Mouse (Mus musculus) brain, embryonic 14.5 days (tissue): ENCODE measurements at regions not wholly inside any gene's neighbourhood (a gene's known extent, or its start where the extent isn't known, plus 50 kb on each side); places are given as distances from the start of the nearest gene placed in this dataset.

Experiments used
- DNase-seq: peaks from one replicate; pipeline ENCODE4 v3.0.0-alpha.2; 2011; ENCODE audit warnings: low read depth
- CTCF ChIP-seq: fragments of 200-500 bp; IDR thresholded peaks from 2 replicates; pipeline ENCODE4 v1.5.1; 2012; ENCODE audit warnings: inconsistent platforms, mild to moderate bottlenecking, moderate library complexity, borderline replicate concordance; ENCODE audit not compliant: insufficient read depth, insufficient read length; ENCODE audit errors: extremely low read depth
- POLR2A ChIP-seq: fragments of 200-500 bp; IDR thresholded peaks from 2 replicates; pipeline ENCODE4 v1.6.1; 2012; ENCODE audit warnings: mild to moderate bottlenecking, inconsistent platforms, borderline replicate concordance; ENCODE audit not compliant: poor library complexity, insufficient read depth, insufficient read length, severe bottlenecking; ENCODE audit errors: extremely low read depth

- TF ChIP-seq CTCF (no peak), POLR2A (no peak)
- no peak for DNase-seq
These were observed 133.4 kb upstream of the Zfp703 start for GRCm38 (mm10) chr8:26843714-26844113.

- no peak for DNase-seq
- TF ChIP-seq POLR2A = no peak
- TF ChIP-seq CTCF = no peak
These were observed 132.9 kb upstream of the Zfp703 start for GRCm38 (mm10) chr8:26844132-26844808.

- no peak for TF ChIP-seq CTCF
- no peak for TF ChIP-seq POLR2A
- DNase-seq = no peak
These were observed 132.3 kb upstream of the Zfp703 start for GRCm38 (mm10) chr8:26844809-26845143.

- TF ChIP-seq POLR2A = no peak
- TF ChIP-seq CTCF = no peak
These were observed 131.5 kb upstream of the Zfp703 start for GRCm38 (mm10) chr8:26845481-26846194.

GRCm38 (mm10) chr8:26847009-26847408 is 130.1 kb upstream of the Zfp703 start:
- TF ChIP-seq CTCF (no peak), POLR2A (no peak)
- no peak for DNase-seq

More at GRCm38 (mm10) chr8:26845481-26846194, 131.5 kb upstream of the Zfp703 start:
- DNase-seq = no peak

GRCm38 (mm10) chr8:26848098-26848772 is 128.9 kb upstream of the Zfp703 start:
- DNase-seq = no peak

GRCm38 (mm10) chr8:26848955-26849684 is 128.0 kb upstream of the Zfp703 start:
- TF ChIP-seq CTCF (no peak), POLR2A (no peak)
- DNase-seq = no peak

More at GRCm38 (mm10) chr8:26848098-26848772, 128.9 kb upstream of the Zfp703 start:
- no peak for TF ChIP-seq CTCF
- no peak for TF ChIP-seq POLR2A

GRCm38 (mm10) chr8:26851871-26852800 is 125.0 kb upstream of the Zfp703 start:
- TF ChIP-seq POLR2A (no peak), CTCF (no peak)
- DNase-seq = no peak

- DNase-seq = no peak
- no peak for TF ChIP-seq POLR2A
- TF ChIP-seq CTCF = no peak
These were observed 124.2 kb upstream of the Zfp703 start for GRCm38 (mm10) chr8:26852921-26853320.

- TF ChIP-seq POLR2A (no peak), CTCF (no peak)
- DNase-seq = no peak
These were observed 122.4 kb upstream of the Zfp703 start for GRCm38 (mm10) chr8:26854557-26855238.
